Mouse (Mus musculus) myocyte (in vitro differentiated cells): Measurements from ENCODE around the gene Drd3.

Experiments
- CEBPB ChIP-seq: IDR thresholded peaks from 2 replicates; pipeline ENCODE4 v1.6.1; 2011; ENCODE audit warnings: mild to moderate bottlenecking, moderate library complexity; ENCODE audit not compliant: poor library complexity, insufficient read depth, severe bottlenecking
- E2F4 ChIP-seq: IDR thresholded peaks from one replicate; pipeline ENCODE4 v1.6.1; 2011; ENCODE audit warnings: mild to moderate bottlenecking, control low read depth, moderate library complexity; ENCODE audit not compliant: insufficient read depth
- MAX ChIP-seq: IDR thresholded peaks from one replicate; pipeline ENCODE4 v1.6.1; 2011; ENCODE audit warnings: low read depth, mild to moderate bottlenecking, control low read depth
- MYOD1 ChIP-seq, 3 experiments: IDR thresholded peaks; one replicate each; pipeline ENCODE4 v1.6.1; 2011; ENCODE audit warnings: control low read depth in 2 of 3, low read depth in 2 of 3, mild to moderate bottlenecking in 2 of 3, moderate library complexity in 1 of 3; ENCODE audit not compliant: insufficient read length in 2 of 3, control insufficient read depth in 1 of 3
- MYOG ChIP-seq, 3 experiments: IDR thresholded peaks; one replicate each; pipeline ENCODE4 v1.6.1; 2011; ENCODE audit warnings: control low read depth in 2 of 3, low read depth in 2 of 3, mild to moderate bottlenecking in 2 of 3; ENCODE audit not compliant: insufficient read length in 2 of 3, control insufficient read depth in 1 of 3, insufficient read depth in 1 of 3
- POLR2A ChIP-seq: IDR thresholded peaks from one replicate; pipeline ENCODE4 v1.6.1; 2011; ENCODE audit warnings: low read depth, mild to moderate bottlenecking, control low read depth, moderate library complexity; ENCODE audit not compliant: insufficient read length
- SRF ChIP-seq: IDR thresholded peaks from one replicate; pipeline ENCODE4 v1.6.1; 2011; ENCODE audit warnings: low read depth; ENCODE audit not compliant: control insufficient read depth, insufficient read length
- TCF12 ChIP-seq: IDR thresholded peaks from one replicate; pipeline ENCODE4 v1.6.1; 2011; ENCODE audit warnings: mild to moderate bottlenecking, control low read depth; ENCODE audit not compliant: poor library complexity, insufficient read depth, severe bottlenecking
- TCF3 ChIP-seq: IDR thresholded peaks from one replicate; pipeline ENCODE4 v1.6.1; 2011; ENCODE audit warnings: low read depth, control low read depth; ENCODE audit not compliant: insufficient read length
- USF1 ChIP-seq: IDR thresholded peaks from one replicate; pipeline ENCODE4 v1.6.1; 2011; ENCODE audit warnings: low read depth, mild to moderate bottlenecking, control low read depth, moderate library complexity

GRCm38 (mm10) chr16:43710134-43710475 is 43.7 kb upstream of the Drd3 start:
- TF ChIP-seq POLR2A (no peak), CEBPB (no peak), MYOG (IDR thresholded peaks at IDR 0.05; ENCODE audit: control insufficient read depth in 1 of 3, insufficient read depth in 1 of 3, insufficient read length in 2 of 3, low read depth in 2 of 3) (no peak), USF1 (no peak), TCF12 (no peak), E2F4 (no peak), MYOD1 (IDR thresholded peaks at IDR 0.05; ENCODE audit: control insufficient read depth in 1 of 3, insufficient read length in 2 of 3, low read depth in 2 of 3) (no peak), SRF (no peak), MAX (no peak), TCF3 (no peak)
